ENCODE assay signal across 14 mouse cellular contexts in genomic region chr17:12171666-12172065, GRCm38 (mm10).
"Had no signal": no experiment of that assay in that cellular context is flagged by ENCODE, and none has a peak within 500 bp of the region (broad histone marks: within the 10 kb centered on the region; RNA-seq: fewer than 3 reads in every experiment).

No protein-coding gene starts in this region.

- H3K27ac ChIP-seq: heart, adult 2 months; heart, embryonic 13.5 days; heart, embryonic 15.5 days; hindbrain, embryonic 13.5 days; hindbrain, embryonic 15.5 days; hindbrain, postnatal 0 days; limb, embryonic 13.5 days; limb, embryonic 15.5 days had no signal

- H3K36me3 ChIP-seq: heart, embryonic 15.5 days; hindbrain, embryonic 15.5 days had no signal

- DNase-seq: gastrocnemius, postnatal 36 days; layer of hippocampus, adult 9-11 months; layer of hippocampus, postnatal 36 days; left cerebral cortex, postnatal 4 days had no signal

- H3K27me3 ChIP-seq: heart, embryonic 13.5 days; heart, embryonic 15.5 days; hindbrain, embryonic 13.5 days; hindbrain, embryonic 15.5 days; limb, embryonic 13.5 days; limb, embryonic 15.5 days; liver, embryonic 12.5 days had no signal

- H3K9ac ChIP-seq: heart, embryonic 13.5 days; heart, embryonic 15.5 days; hindbrain, embryonic 13.5 days; hindbrain, embryonic 15.5 days; limb, embryonic 13.5 days; limb, embryonic 15.5 days; liver, embryonic 12.5 days had no signal

- H3K4me2 ChIP-seq: heart, embryonic 11.5 days; heart, embryonic 13.5 days; heart, embryonic 15.5 days; hindbrain, embryonic 13.5 days; hindbrain, embryonic 15.5 days; limb, embryonic 13.5 days; limb, embryonic 15.5 days; liver, embryonic 12.5 days had no signal

- H3K9me3 ChIP-seq: heart, embryonic 13.5 days; heart, embryonic 15.5 days; hindbrain, embryonic 13.5 days; hindbrain, embryonic 15.5 days; limb, embryonic 15.5 days; liver, embryonic 12.5 days had no signal

- H3K4me3 ChIP-seq: heart, adult 2 months; heart, embryonic 13.5 days; heart, embryonic 15.5 days; hindbrain, embryonic 13.5 days; hindbrain, embryonic 15.5 days; limb, embryonic 13.5 days; limb, embryonic 15.5 days; liver, embryonic 12.5 days had no signal
